Mouse (Mus musculus): Measurements from ENCODE around the gene Gucy2c. TPM values are rescaled to one million over a fixed set of nuclear protein-coding genes. Genes with fewer than 3 reads are reported as not detected.

Gene Gucy2c
- polyA plus RNA-seq, 1 experiment from 2014 or later = 0.04 TPM

DNA sequence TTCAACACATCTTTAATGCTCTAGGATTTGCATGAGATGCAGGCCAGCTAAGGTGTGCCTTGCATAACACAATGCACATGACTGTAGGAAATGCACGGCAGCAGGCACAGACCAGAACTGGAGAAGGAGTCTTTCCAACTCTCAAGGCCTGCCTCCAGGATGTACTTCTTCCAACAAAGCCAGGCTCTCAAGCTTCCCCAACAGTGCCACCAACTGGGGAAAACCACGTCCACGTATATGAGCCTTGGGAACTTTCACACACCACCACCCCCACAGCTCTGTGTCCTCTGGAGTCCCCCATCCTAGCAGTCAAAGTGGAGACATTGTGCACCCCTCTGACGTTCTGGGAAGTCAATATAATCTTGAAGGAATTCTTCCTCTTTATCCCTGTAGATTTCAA lies 31.6 kb upstream of the Gucy2c start:
- Histone ChIP-seq H3K4me2 (no peak overlapping the region), H3K9ac (no peak overlapping the region), H3K4me3 (no peak overlapping the region), H3K27ac (replicated peaks) (no peak overlapping the region), H3K4me1 (peaks cover 18% of the 10 kb centered on the region), H3K27me3 (replicated peaks) (no peaks in the 10 kb centered on the region), H3K36me3 (peaks cover 63% of the 10 kb centered on the region), H3K9me3 (no peaks in the 10 kb centered on the region)
- ATAC-seq (ENCODE audit: extremely low read depth, insufficient number of reproducible peaks, low FRiP score, low TSS enrichment) = no peak
- 35% methylated on average over 4 of the region's 4 CpGs for WGBS

DNA sequence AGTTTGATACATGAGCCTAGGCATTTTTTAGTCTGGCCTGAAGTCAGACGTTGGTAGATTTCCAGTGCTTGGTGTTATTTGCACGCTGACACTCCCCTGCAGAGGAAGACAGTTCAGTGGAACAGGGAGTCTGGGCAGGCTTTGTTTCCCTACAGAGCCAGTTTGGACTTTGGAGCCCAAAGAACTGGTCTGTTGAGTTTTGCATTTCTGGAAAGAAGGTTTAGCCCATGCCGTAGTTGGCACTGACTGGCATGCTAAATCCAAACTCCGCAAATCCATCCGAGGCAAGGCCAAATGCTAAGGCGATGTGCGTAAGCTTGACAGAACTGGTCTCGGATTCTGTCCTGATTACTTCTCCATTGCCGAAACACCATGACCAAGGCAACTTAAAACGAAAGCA lies 29.6 kb upstream of the Gucy2c start:
- Histone ChIP-seq H3K36me3 (peaks cover 45% of the 10 kb centered on the region), H3K27ac (replicated peaks) (no peak overlapping the region), H3K4me1 (peaks cover 24% of the 10 kb centered on the region), H3K9ac (no peak overlapping the region), H3K4me3 (no peak overlapping the region), H3K27me3 (replicated peaks) (no peaks in the 10 kb centered on the region), H3K9me3 (no peaks in the 10 kb centered on the region), H3K4me2 (no peak overlapping the region)
- no peak for ATAC-seq (ENCODE audit: extremely low read depth, insufficient number of reproducible peaks, low FRiP score, low TSS enrichment)
- 83% methylated on average over 10 of the region's 10 CpGs for WGBS

DNA sequence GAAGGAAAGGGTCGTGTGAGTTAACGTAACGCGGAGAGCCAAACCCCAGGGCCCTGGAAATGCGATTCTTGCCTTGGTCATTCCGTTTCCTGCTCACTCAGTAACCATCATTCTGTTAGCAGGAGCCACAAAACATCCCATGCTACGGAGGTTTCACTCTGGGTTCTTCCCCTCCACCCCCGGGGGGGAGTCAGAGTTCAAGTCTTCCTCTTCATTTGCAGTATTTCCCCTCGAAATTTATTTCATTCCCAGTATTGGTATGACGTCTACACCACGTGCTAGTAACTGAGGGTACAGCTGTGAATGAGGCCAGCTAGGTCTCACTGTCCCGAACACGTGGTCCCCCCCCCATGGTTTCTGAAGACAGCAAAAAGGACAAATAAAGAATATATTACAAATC lies 28.1 kb upstream of the Gucy2c start:
- Histone ChIP-seq H3K4me3 (peak overlapping the region; percentile 79), H3K4me2 (peak overlapping the region; percentile 99), H3K27ac (replicated peaks) (no peak overlapping the region), H3K9ac (peak overlapping the region; percentile 86), H3K36me3 (peaks cover 31% of the 10 kb centered on the region), H3K4me1 (peaks cover 32% of the 10 kb centered on the region), H3K9me3 (no peaks in the 10 kb centered on the region), H3K27me3 (replicated peaks) (no peaks in the 10 kb centered on the region)
- 67% methylated on average over 13 of the region's 13 CpGs for WGBS
- ATAC-seq (ENCODE audit: extremely low read depth, insufficient number of reproducible peaks, low FRiP score, low TSS enrichment) = no peak

DNA sequence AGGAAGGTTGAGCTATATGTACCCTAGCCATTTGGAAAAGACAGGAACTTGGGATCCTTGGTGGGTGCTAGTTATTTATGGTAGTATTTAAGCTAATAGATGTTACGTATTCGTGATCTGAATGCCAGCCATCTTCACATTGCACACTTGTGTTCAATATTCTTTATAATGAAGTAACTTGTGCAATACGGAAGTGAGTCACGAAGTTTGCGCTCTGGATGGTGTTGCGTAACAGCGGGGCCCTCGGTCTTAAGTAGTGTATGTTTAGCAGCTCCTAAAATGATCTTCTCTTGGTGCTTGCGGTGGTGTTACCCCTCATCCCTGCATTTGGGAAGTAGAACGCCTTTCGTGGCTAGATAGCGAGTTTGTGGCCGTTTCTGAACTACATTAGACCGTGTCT lies 27.5 kb upstream of the Gucy2c start:
- 22% methylated on average over 14 of the region's 14 CpGs for WGBS
- Histone ChIP-seq H3K36me3 (peaks cover 25% of the 10 kb centered on the region), H3K9ac (peak overlapping the region; percentile 86), H3K9me3 (no peaks in the 10 kb centered on the region), H3K4me1 (peaks cover 33% of the 10 kb centered on the region), H3K27me3 (replicated peaks) (no peaks in the 10 kb centered on the region), H3K4me3 (peak overlapping the region; percentile 79), H3K4me2 (peak overlapping the region; percentile 99), H3K27ac (replicated peaks) (peak overlapping the region; percentile 56)
- no peak for ATAC-seq (ENCODE audit: extremely low read depth, insufficient number of reproducible peaks, low FRiP score, low TSS enrichment)

DNA sequence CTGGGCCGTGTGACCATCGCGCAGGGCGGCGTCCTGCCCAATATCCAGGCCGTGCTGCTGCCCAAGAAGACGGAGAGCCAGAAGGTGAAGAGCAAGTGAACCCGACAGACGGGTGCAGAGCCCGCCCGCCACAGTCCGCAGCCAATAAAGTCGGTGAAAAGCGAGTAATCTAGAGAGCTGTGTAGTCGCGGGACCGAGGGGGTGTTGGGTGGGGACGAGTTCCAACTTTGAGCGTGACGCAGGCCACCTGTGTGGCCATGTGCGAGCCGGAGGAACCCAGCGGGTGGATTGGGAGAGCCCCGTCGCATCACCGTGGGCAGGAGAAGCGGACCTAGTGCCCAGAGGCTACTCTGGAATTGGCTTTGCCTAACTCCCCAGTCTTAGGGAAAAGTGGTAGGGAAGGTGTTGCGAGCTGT lies 27.1 kb upstream of the Gucy2c start:
- no peaks in the 10 kb centered on the region for H3K27me3 ChIP-seq (replicated peaks)
- H3K9ac ChIP-seq = peak overlapping the region; percentile 86
- H3K4me3 ChIP-seq = peak overlapping the region; percentile 79
- no peaks in the 10 kb centered on the region for H3K9me3 ChIP-seq
- ATAC-seq (ENCODE audit: extremely low read depth, insufficient number of reproducible peaks, low FRiP score, low TSS enrichment) = peak; percentile 2; the same call in 1 of the 2 replicates
- peaks cover 21% of the 10 kb centered on the region for H3K36me3 ChIP-seq
- peaks cover 33% of the 10 kb centered on the region for H3K4me1 ChIP-seq
- WGBS = under 1% methylated on average over 28 of the region's 28 CpGs
- H3K4me2 ChIP-seq = peak overlapping the region; percentile 99
- peak overlapping the region; percentile 56 for H3K27ac ChIP-seq (replicated peaks)

DNA sequence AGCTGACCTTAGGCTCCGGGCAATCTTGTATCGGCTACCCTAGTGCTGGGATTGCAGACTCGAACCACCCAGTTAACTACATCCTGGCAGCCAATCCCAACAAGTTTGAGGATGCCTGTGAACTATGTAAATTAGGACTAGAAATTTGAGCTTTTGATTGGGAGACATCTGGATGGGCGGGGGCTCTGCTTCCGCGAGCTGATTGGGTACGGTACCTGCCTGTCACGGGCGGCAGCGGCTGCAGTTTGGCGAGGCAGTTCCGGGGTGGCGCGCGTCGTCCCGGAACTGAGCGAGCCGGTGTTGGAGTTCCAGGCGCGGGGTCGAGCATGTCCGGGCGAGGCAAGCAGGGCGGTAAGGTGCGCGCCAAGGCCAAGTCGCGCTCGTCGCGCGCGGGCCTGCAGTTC lies 26.5 kb upstream of the Gucy2c start, which contains the start of gene H2afj:
Gene H2afj (plus strand): TSS at position 231 of the 404 bp plus-strand sequence.
- Histone ChIP-seq H3K9me3 (no peaks in the 10 kb centered on the region), H3K4me3 (peak within 1 kb of the TSS; percentile 79), H3K4me2 (peak within 1 kb of the TSS; percentile 99), H3K9ac (peak within 1 kb of the TSS; percentile 86), H3K27me3 (replicated peaks) (no peaks in the 10 kb centered on the region), H3K36me3 (peaks cover 15% of the 10 kb centered on the region), H3K4me1 (peaks cover 38% of the 10 kb centered on the region), H3K27ac (replicated peaks) (peak within 1 kb of the TSS; percentile 79)
- peak; percentile 82 for ATAC-seq (ENCODE audit: extremely low read depth, insufficient number of reproducible peaks, low FRiP score, low TSS enrichment)
- whole genome bisulfite sequencing = 0% methylated on average over 34 of the region's 34 CpGs

DNA sequence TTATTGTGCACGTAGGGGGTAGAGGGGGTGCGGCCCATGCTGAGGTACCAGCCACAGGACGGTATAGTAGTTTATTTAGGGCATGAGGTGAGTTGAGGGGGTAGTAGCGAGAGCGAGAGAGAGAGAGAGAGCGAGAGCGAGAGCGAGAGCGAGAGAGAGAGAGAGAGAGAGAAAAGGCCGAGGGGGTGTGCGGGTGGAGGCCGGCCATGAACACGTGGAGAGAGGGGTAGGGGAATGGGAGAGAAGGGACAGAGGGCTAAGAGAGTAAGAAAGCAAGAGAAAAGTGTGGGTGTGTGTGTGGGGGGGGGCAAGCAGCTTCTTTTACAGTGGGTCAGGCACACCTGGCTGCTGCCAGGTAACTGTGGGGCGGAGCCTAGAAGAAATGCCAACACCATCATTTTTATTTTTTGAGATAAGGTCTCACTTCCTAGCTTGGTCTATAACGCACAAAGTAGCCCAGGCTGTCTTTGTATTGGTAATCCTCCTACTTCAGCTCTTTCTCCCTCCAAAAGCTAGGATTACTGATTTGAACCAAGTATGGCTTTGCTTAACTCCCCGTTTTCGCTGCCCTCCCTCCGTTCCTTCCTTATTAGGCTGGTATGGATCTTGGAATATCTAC lies 25.9 kb upstream of the Gucy2c start:
- no peaks in the 10 kb centered on the region for H3K27me3 ChIP-seq (replicated peaks)
- 23% methylated on average over 18 of the region's 18 CpGs for WGBS
- H3K9me3 ChIP-seq = no peaks in the 10 kb centered on the region
- peaks cover 42% of the 10 kb centered on the region for H3K4me1 ChIP-seq
- peak overlapping the region; percentile 76 for H3K9ac ChIP-seq
- H3K36me3 ChIP-seq = peaks cover 10% of the 10 kb centered on the region
- ATAC-seq (ENCODE audit: extremely low read depth, insufficient number of reproducible peaks, low FRiP score, low TSS enrichment) = no peak
- H3K4me2 ChIP-seq = peak overlapping the region; percentile 99
- H3K27ac ChIP-seq (replicated peaks) = peak overlapping the region; percentile 79
- H3K4me3 ChIP-seq = peak overlapping the region; percentile 79

DNA sequence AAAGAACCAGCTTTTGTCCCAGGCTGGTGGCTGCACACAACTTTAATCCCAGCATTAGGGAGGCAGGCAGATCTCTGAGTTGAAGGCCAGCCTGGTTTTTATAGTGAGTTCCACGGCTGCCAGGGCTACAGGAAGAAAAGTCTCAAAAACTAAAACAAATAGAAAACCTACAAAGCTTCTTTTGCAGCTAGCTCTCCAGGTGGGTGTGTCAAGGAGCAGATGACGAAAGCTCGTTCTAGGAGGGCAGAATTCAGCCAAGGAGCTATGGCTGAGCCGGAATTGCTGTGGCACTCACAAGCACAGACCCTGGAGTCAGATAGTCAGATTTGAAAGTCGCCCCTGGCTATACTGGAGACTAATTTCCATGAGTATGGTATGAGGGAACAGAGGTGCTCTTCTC lies 25.3 kb upstream of the Gucy2c start:
- no peaks in the 10 kb centered on the region for H3K9me3 ChIP-seq
- H3K4me1 ChIP-seq = peaks cover 42% of the 10 kb centered on the region
- peak overlapping the region; percentile 79; the same call in 1 of the 2 replicates for H3K27ac ChIP-seq (replicated peaks)
- H3K4me2 ChIP-seq = peak overlapping the region; percentile 99
- H3K36me3 ChIP-seq = peaks cover 3% of the 10 kb centered on the region; the same call in 1 of the 2 replicates
- ATAC-seq (ENCODE audit: extremely low read depth, insufficient number of reproducible peaks, low FRiP score, low TSS enrichment) = no peak
- WGBS = 64% methylated on average over 5 of the region's 5 CpGs
- peak overlapping the region; percentile 79 for H3K4me3 ChIP-seq
- no peak overlapping the region for H3K9ac ChIP-seq
- no peaks in the 10 kb centered on the region for H3K27me3 ChIP-seq (replicated peaks)

DNA sequence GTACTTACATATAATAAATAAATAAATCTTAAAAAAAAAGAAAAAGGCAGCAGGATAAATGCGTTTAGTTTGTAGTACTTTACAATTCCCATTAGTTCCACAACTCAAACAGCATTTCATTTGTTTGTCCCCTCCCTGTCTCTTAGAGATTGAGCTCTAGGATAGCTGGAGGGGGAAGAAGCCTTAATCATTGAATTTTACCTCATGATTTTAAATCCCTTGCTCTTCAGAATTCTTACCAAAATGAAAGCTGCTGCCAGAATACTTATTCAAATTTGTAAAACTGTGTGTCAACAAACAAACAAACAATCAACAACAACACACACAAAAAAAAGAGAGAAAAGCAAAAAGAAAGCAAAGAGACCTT lies 23.8 kb upstream of the Gucy2c start:
- peaks cover 42% of the 10 kb centered on the region for H3K4me1 ChIP-seq
- no peaks in the 10 kb centered on the region for H3K9me3 ChIP-seq
- H3K27me3 ChIP-seq (replicated peaks) = no peaks in the 10 kb centered on the region
- WGBS = 79% methylated on average over 1 of the region's 1 CpGs
- ATAC-seq (ENCODE audit: extremely low read depth, insufficient number of reproducible peaks, low FRiP score, low TSS enrichment) = no peak
- H3K4me3 ChIP-seq = 0 out of 2 replicates have a peak overlapping the region, but pooled peaks have one; percentile 84
- H3K4me2 ChIP-seq = peak overlapping the region; percentile 92; the same call in 1 of the 2 replicates
- no peak overlapping the region for H3K9ac ChIP-seq
- H3K27ac ChIP-seq (replicated peaks) = no peak overlapping the region
- no peaks in the 10 kb centered on the region for H3K36me3 ChIP-seq

DNA sequence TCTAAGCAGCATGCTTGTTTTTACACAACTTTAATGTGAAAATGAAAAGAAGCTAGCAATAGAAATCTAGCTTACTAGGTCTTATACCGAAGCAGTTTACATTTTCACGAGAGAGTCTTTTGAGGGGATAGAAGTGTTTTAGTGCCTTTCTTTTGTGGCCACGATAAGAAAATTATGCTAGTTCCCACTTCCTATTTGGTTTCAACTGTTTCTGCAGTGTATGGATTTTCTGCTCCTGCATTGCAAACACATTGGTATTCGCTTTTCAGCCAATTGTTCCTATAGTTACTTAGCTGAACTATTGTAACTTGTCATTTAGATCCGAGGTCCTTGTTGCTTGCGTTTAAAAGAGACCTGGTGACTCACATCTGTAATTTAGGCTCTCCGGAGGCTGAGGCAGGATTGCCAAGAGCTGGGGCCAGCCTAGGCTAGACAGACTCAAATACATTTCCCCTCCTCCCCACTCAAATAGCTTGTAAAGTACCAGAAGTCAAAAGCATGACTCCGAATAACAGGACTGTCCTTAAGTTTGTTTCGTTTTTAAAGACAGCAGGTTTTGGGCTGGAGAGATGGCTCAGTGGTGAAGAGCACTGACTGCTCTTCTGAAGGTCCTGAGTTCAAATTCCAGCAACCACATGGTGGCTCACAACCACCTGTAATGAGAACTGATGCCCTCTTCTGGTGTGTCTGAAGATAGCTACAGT lies 23.3 kb upstream of the Gucy2c start:
- no peaks in the 10 kb centered on the region for H3K36me3 ChIP-seq
- ATAC-seq (ENCODE audit: extremely low read depth, insufficient number of reproducible peaks, low FRiP score, low TSS enrichment) = no peak
- peak overlapping the region; percentile 84 for H3K4me3 ChIP-seq
- H3K9me3 ChIP-seq = no peaks in the 10 kb centered on the region
- peak overlapping the region; percentile 99 for H3K9ac ChIP-seq
- 31% methylated on average over 9 of the region's 9 CpGs for WGBS
- H3K27ac ChIP-seq (replicated peaks) = peak overlapping the region; percentile 100
- peak overlapping the region; percentile 92 for H3K4me2 ChIP-seq
- peaks cover 37% of the 10 kb centered on the region for H3K4me1 ChIP-seq
- no peaks in the 10 kb centered on the region for H3K27me3 ChIP-seq (replicated peaks)

DNA sequence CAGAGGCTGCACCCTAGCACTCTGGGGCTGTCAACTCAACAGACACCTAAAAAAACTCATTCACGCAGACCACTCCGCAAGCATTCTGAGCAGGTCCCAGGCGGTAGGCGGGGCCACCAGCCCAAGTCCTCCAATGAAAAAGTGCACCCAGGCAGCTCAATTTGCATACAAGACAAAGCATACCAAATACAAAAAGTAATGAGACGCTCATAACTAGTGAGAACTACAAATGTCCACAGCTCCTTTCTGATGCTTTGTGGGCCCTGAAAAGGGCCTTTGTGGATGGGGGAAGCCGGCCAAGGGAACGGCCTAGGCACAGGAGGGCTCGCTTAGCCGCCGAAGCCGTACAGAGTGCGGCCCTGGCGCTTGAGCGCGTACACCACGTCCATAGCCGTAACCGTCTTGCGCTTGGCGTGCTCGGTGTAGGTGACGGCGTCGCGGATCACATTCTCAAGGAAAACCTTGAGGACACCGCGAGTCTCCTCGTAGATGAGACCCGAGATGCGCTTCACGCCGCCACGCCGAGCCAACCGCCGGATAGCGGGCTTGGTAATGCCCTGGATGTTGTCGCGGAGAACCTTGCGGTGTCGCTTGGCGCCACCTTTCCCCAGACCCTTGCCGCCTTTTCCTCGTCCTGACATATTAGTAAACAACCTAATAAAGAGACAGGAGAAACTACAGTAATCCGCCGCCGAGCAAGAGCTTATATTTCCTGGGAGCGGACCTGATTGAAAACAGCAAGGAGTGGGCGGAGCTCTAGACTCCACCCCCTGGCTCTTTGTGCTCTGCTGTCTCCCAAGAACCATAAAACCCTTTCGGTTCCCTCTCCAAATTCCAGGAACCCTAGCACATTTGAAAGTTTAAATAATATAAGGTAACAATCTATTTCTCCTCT lies 22.4 kb upstream of the Gucy2c start, which contains the start of gene Hist4h4:
Gene Hist4h4 (minus strand): TSS at position 677 of the 895 bp plus-strand sequence.
- Histone ChIP-seq H3K9me3 (no peaks in the 10 kb centered on the region), H3K4me2 (peak within 1 kb of the TSS; percentile 92), H3K4me3 (peak within 1 kb of the TSS; percentile 84), H3K4me1 (peaks cover 29% of the 10 kb centered on the region), H3K9ac (peak within 1 kb of the TSS; percentile 99), H3K36me3 (no peaks in the 10 kb centered on the region), H3K27me3 (replicated peaks) (no peaks in the 10 kb centered on the region), H3K27ac (replicated peaks) (peak within 1 kb of the TSS; percentile 100)
- WGBS = under 1% methylated on average over 50 of the region's 50 CpGs
- peak; percentile 48 for ATAC-seq (ENCODE audit: extremely low read depth, insufficient number of reproducible peaks, low FRiP score, low TSS enrichment)
